Mouse (Mus musculus) adrenal gland, postnatal 25 days (tissue): Measurements from ENCODE around the gene Abhd2. TPM values are rescaled to one million over a fixed set of nuclear protein-coding genes. Genes with fewer than 3 reads are reported as not detected.
A peak's percentile ranks its signal among the peaks of the same experiment; 100 is the strongest.

Source experiments
- DNase-seq: peaks from one replicate; pipeline ENCODE4 v3.0.0; 2021; ENCODE audit warnings: mixed read lengths
- total RNA-seq: library from RNA; stranded (reverse); gene quantifications from 2 replicates; pipeline ENCODE4 v1.2.3, GENCODE M21; 2021

Abhd2 gene
- total RNA-seq, 1 experiment from 2014 or later: 1,323 TPM

- no peak for DNase-seq
These were observed 20.7 kb downstream of the Abhd2 start for GRCm38 (mm10) chr7:79293605-79294232.

DNA sequence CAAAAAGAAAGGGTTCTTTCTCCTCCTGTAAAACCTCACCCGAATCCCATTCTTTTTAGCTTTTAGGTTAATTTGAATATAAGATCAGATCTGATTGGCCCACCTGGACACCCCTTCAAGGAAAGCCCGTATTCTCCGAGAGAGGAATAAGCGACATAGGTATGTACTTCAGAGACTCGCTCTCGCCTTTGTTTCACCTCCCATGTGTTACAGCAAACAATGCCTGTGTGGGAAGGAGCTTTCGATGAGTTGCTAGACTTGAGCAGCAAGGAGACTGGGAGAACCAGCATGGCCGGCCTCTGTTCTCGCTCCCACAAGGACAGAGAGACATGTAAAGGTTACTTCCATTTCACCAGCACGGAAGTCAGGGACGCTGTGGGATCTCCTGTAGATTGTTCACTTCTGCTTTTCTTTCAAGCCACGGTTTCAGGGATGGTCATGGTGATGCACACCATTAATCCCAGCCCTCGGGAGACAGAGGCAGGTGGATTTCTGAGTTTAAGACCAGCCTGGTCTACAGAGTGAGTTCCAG is 21.5 kb downstream of the Abhd2 start:
- no peak for DNase-seq

- DNase-seq: no peak
These were observed 22.3 kb downstream of the Abhd2 start for GRCm38 (mm10) chr7:79295196-79295826.

- DNase-seq: no peak
These were observed 25.7 kb downstream of the Abhd2 start for GRCm38 (mm10) chr7:79298681-79299080.

DNA sequence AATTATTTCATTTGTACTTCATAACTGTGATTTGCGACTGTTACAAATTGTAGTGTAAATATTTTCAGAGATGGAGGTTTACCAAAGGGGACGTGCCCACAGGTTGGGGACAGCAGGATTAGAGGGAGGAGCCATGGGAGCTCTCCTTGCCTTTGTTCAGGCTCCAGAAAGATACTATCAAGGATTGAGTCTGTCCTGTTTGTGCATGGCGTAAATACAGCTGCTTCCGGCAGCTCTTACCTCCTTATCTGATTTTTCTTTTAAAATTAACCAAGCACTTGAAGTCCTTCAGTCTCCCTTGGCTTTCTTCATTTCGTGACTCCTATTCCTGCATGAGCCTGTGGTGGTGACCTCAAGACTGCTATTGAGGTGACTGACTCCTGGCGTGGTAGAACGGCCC is 26.5 kb downstream of the Abhd2 start:
- DNase-seq: no peak

DNA sequence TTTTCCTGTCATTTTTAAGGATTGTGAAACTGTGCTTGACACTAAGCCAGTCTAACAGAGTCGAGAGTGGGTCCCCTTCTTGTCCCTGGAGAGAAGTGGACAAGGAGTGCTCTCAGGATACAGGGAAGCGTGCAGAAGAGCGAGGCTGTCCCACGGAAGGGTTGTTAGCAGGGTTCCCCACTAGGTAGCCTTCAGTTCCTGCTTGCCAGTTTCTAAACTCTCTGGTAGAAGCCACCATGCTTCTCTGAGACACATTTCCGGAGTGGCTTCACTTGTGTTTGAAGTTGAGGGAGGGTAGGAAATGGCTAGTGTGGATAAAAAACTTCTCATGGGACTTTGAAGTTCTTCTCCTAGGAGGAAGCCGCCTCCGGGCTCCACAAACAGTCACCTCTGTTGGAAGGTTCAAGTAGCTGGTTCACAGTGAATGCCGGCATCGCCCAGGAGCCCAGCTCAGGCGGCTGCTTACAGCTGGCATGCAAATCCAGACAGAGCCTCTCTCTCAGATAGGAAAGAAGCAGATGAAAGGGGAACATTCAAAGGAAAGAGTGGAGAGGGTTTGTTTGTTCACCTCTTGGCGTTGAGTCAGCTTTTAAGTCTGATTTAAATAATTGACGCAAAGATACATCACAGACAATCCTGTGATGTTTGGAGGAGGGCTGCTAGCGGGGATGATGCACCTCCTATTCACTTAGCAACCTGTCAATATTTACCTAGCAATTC is 27.6 kb downstream of the Abhd2 start:
- no peak for DNase-seq

DNA sequence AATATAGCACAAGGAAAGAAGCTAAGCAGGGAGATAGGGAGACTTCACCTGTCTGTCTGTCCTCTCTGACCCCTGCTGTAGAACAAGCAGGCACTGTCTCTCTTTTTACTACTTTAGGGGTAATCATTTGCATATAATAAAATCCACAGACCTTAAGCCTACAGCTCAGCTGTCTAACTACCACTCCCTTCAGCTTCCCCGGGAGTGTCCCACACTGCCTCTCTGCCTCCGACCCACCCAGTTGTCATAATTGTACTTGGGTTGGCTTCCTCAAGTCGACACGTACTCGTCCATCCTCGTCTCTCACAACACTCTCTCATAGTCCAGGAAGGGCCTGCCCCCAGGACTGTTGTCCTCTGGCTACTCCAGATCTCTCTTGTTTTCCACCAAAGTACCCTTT is 29.1 kb downstream of the Abhd2 start:
- DNase-seq: no peak

DNA sequence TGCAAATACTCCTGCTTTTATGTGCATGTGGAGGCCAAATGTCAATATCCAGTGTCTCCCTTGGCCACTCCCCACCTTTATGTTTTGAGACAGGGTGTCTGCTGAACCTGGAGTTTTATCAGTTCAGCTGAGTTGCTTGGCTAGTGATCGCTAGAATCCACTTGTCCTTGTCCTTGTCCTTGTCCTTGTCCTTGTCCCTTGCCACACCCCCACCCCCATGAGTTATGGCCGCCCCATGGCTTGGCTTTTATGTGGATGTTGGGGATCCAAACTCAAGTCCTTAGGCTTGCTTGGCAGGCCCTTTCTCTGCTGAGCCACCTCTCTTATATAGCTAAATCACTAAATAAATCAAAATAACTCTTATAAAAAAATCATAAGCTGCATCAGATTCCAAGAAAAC is 29.6 kb downstream of the Abhd2 start:
- DNase-seq: peak; percentile 61

GRCm38 (mm10) chr7:79303183-79303761 is 30.3 kb downstream of the Abhd2 start:
- DNase-seq: no peak

DNA sequence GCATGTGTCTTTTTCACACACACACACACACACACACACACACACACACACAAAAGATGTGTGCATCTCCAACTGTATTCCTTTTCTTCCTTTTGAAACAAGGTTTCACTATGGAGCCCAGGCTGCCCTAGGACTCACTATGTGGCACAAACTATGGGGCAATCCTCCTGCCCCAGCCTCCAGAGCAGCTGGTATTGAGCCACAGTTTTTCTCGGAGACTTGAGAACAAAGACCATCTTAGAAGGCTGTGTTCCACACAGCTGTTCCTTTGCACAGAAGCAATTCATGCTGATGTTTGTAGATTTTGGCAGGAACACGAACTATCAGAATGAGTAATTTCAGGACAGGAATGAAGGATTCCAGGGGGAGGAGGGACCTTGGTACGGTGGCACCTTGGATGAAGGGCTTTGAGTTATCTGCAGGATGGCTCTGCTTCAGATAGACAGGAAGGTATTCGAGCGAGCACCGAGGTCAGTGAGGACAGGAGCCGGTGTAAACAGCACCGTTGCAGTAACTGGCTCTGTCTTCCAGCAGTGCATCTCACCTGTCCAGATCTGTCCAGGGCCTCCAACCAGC is 35.5 kb downstream of the Abhd2 start:
- DNase-seq: no peak

DNA sequence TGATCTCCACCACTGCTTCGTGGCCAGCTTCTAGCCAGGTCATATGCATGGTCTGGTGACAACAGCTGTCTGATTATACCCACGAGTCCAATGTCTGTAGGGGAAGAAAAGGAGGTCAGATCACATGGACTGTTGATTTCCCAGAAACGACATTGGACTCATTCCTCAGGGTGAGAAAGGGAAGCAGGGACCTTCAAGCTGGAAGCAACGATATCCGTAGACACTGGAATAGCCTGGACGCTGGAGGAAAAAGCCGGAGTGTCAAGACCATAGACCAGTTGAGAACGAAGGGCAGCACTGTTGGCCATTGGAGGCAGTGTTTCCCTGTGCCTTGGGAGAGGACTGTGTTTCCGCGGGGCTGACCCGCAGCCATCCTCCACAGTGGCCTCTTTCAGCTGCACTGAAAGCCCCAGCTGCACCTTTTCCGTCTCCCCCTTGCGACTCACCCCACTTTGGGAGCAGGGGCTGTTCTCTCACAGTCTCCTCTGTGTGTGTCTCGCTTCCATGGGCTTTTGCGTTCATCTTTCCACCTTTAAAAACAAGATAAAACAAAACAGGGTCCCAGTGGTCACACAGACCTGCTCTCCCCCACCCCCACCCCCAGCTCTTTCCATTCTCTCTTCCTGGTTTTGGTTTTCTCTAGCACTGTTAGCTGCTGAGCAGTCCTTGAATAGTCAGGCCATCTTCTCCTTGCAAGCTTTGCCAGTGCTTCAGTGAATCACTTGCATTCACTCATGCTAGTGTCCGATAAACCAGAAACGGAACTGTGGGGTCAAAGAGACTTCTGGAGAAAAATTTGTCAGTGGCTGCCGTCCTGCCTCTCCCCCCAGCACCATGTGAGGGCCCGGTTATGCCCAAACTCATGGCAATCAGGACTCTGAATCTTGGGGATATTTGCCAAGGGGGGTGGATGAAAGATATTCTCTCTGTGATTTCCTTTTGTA is 36.5 kb downstream of the Abhd2 start:
- peak; percentile 23 for DNase-seq

DNA sequence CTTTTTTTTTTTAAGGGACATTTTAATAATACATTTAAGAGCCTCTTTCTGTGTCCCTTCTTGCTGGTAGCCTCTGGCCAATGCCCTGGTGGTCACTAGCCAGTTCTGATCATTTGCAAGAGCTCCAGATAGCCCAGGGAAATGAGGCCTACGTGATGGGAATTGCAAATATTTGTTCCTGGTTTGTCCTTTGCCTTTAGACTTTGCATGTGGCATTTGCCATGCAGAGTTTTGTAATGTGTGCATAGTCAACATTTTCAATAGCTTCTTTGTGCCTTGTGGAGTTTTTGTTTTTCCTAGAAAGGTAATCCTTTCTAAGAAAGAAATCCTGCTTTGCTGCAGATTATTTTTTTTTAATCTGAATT is 37.2 kb downstream of the Abhd2 start:
- DNase-seq: no peak

- no peak for DNase-seq
These were observed 38.5 kb downstream of the Abhd2 start for GRCm38 (mm10) chr7:79311420-79311988.

DNA sequence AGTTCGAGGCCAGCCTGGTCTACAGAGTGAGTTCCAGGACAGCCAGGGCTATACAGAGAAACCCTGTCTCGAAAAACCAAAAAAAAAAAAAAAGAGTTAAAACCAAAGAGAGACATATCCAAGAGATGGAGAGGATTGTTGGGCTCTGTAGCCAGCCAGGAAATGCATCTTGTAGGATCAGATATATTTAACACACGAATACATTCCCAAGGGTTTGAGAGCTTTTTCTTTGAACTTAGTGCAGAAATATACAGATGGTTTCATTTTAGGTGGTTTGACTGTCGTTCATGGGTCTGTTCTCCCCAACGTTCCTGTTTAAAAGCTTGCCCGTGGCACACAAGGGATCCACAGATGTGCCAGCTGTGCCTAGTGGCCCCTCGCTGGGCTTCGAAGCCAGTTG is 39.2 kb downstream of the Abhd2 start:
- no peak for DNase-seq

- DNase-seq: no peak
These were observed 40.6 kb downstream of the Abhd2 start for GRCm38 (mm10) chr7:79313519-79314059.

GRCm38 (mm10) chr7:79314517-79314916 is 41.5 kb downstream of the Abhd2 start:
- DNase-seq: no peak

DNA sequence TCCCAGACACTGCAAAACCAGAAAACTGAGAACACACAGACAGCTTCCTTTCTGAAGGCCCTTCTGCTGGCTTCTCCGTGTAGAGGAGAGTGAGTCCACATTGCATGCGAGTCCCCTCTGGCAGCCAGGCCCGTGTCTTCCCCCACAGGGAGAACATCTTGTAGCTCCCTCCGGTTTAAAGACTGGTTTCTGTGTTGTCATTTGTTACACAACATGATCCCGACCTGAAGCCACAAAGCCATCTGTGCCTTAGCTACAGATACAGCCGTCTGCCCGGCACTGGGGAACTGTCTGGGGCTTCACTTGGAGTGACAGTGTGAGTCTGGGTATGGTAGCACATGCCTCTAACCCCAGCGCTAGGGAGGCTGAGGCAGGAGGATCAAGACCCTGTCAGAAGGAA is 42.1 kb downstream of the Abhd2 start:
- DNase-seq: no peak

DNA sequence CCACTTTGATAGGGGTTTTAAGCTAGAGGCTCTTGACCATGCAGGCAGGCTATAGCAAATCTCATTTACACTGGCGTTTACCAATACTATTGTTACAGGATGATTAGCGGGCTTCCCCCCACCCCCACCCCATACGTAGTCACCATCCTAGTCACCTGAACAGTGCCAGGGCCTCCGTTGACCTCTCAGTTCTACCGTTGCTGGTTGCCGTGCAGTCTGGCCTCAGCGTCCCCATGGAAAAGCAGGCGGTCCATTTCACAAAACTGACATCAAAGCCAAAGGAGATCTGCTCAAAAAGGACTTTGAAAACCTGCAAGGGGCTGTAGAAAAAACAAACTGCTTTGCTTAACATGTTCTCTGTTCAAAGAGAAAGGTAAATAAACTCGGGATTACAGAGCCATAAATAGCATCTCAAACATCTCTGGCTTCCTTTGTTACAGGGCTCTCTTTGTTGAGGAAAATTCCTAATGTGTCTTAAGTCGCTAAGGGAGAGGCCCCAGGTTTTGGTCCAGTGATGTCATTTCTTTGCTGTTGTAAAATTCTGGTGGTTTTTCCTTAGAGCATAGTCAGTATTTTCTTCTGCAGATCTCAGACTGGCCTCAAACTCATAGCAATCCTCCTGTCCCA is 43.2 kb downstream of the Abhd2 start:
- no peak for DNase-seq

- DNase-seq: no peak
These were observed 44.6 kb downstream of the Abhd2 start for GRCm38 (mm10) chr7:79317576-79317975.

GRCm38 (mm10) chr7:79318110-79318801 is 45.3 kb downstream of the Abhd2 start:
- DNase-seq: no peak
